Mouse (Mus musculus) embryonic fibroblast, embryonic 13.5 days (primary cell): ENCODE results near the gene 1700030K09Rik. TPM values are rescaled to one million over a fixed set of nuclear protein-coding genes. Genes with fewer than 3 reads are reported as not detected.

Experiments used
- H3K27ac ChIP-seq: 2 replicates; pipeline ENCODE4 v1.5.1; 2012; ENCODE audit warnings: low read length, control low read depth, inconsistent platforms; ENCODE audit not compliant: insufficient read depth
- H3K4me1 ChIP-seq: 2 replicates; pipeline ENCODE4 v1.6.1; 2011; ENCODE audit warnings: low read length; ENCODE audit not compliant: control insufficient read depth, insufficient read depth
- H3K4me3 ChIP-seq: 2 replicates; pipeline ENCODE4 v1.5.1; 2011; ENCODE audit warnings: mild to moderate bottlenecking, control low read depth, low read length; ENCODE audit not compliant: insufficient read depth
- CTCF ChIP-seq: IDR thresholded peaks from 2 replicates; pipeline ENCODE4 v1.5.1; 2011; ENCODE audit warnings: mild to moderate bottlenecking, control low read depth, low read length, moderate library complexity, borderline replicate concordance; ENCODE audit not compliant: insufficient read depth
- POLR2A ChIP-seq: IDR thresholded peaks from 2 replicates; pipeline ENCODE4 v1.6.1; 2011; ENCODE audit warnings: low read depth, mild to moderate bottlenecking, control low read depth, low read length, moderate library complexity
- polyA plus RNA-seq: library from polyadenylated mRNA; stranded (reverse); fragments of >200 nt; gene quantifications from 2 replicates; pipeline ENCODE4 v1.2.4, GENCODE M21; 2011; ENCODE audit warnings: low read depth; ENCODE audit not compliant: missing spikeins, insufficient read length

Gene 1700030K09Rik
- polyA plus RNA-seq, 1 experiment: 6.6 TPM

DNA sequence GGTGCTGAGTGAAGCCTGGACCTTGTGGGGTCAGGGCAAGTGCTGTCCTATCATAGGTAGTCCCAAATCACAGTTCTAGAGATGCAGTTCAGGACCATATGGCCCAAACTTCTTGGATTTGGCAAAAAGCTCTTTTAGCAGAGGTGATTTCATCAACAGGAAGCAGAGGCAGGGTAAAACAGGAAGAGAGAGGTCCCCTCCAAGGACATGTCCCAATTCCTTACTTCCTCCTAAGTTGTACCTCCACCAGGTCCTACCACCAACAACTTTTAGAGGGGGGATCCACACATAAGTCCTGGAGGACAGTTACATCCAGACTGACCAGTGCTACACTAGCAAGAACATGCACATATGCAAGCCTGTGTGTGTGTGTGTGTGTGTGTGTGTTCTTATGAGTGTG is 43.3 kb downstream of the 1700030K09Rik start:
- no peak for TF ChIP-seq CTCF
- TF ChIP-seq POLR2A: no peak
- no peak overlapping the region for H3K4me3 ChIP-seq
- H3K4me1 ChIP-seq: peaks cover 4% of the 10 kb centered on the region; the same call in 1 of the 2 replicates
- H3K27ac ChIP-seq: no peak overlapping the region

DNA sequence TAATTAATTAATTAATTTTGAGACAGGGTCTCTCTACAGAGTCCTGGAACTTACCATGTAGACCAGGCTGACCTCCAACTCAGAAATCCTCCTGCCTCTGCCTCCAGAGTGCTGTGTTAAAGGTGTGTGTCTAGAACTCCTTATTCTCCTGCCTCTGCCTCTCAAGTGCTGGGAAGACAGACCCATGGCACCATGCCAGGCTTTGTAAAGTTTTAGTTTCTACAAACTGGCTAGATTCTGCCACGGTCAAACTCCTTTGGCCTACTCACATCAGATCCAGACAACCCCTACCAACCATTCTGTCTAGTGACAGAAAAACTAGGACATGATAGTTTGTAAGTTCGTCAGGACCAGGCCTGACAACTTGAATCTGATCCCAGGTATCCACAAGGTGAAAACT is 47.3 kb downstream of the 1700030K09Rik start:
- Histone ChIP-seq H3K4me3 (peak overlapping the region; percentile 67), H3K4me1 (peaks cover 4% of the 10 kb centered on the region; the same call in 1 of the 2 replicates), H3K27ac (no peak overlapping the region)
- TF ChIP-seq POLR2A (no peak), CTCF (no peak)

DNA sequence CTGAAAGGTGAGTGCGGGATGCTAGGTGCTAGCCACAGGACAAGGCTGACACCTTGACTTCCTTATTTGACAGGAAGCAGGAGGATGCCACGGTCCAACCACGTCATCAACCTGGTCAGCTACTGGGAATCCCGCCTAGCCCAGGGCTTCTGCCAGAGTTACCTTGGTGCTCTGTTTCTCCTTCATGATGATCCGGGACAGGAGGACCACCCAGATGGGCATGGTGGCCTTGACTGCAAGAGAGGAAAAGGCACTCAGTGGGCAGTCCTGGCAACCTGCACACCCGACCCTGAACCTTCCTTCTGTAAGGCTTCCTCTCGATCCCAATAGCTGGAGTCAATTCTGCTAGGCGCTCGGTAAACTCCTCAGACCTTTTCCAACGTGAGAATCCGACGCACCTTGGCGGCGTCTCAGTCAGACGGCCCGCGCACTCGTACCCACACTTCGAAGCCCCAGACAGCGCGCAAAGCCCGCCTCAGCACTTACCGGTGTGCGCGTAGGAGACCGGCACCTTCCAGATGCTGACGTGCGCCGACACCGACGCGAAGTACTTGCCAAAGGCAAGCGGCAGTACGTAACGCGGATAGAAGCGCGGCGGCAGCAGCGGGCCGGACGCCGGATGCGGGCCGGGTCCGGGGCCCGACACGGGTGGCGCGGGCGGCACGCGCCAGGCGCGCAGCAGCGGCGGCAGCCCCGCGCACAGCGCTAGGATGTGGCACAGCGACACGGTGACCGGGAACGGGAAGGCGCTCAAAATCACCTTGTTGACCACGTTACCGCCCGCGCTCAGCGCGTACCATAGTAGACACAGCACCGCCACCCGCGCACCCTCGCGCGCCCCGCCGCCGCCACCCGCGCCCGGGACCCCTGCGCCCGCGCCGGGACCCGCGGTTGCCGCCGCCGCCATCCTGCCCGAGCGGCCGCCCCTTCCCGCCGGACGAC is 48.3 kb downstream of the 1700030K09Rik start, which contains the start of gene Slc35e1:
TSS of gene Slc35e1 (minus strand) at position 935 of the 942 bp plus-strand sequence.
- TF ChIP-seq CTCF (no peak), POLR2A (peak; percentile 20; the same call in 1 of the 2 replicates)
- Histone ChIP-seq H3K27ac (peak within 1 kb of the TSS; percentile 38), H3K4me1 (peaks cover 4% of the 10 kb centered on the region; the same call in 1 of the 2 replicates), H3K4me3 (peak within 1 kb of the TSS; percentile 94)

DNA sequence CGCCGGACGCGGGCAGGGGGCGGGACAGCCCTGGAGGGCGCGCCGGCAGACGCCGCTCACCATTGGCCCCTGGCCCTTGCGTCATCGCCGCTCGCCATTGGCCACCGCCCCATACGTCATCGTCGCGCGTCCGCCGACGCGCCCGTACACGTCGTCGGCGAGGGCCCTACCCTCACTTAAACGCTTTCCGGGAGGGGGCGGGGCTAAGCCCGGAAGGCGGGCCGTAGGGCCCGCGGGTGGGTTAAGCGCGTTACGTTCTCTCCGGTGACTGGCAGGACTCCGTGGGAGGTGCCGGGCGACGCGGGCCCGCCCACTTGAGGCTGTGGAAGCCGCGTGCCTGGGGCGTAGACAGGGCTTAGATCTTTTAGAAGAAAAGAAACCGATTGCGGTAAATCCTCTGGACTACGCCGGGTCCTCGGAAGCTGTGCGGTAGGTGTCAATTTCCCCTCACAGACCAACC is 49.0 kb downstream of the 1700030K09Rik start:
- peak overlapping the region; percentile 94 for H3K4me3 ChIP-seq
- TF ChIP-seq POLR2A (peak; percentile 69), CTCF (no peak)
- peak overlapping the region; percentile 38 for H3K27ac ChIP-seq
- peaks cover 4% of the 10 kb centered on the region; the same call in 1 of the 2 replicates for H3K4me1 ChIP-seq

DNA sequence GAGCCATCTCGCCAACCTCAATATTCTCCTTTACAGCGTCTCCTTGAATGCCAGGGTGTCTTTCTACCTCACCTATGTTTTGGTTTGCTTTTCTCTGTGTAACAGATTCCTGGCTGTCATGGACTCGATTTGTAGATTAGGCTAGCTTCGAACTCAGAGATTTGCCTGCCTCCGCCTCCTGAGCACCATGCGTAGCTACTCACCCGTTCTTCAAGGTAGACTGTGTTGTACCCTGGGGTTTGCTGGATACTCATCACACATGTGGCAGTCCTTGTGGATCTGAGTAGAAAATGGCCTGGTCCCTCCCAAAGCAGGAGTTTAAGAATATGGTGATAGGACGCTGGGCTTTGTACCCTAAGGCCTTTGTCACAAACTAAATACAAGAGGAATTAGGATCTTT is 49.7 kb downstream of the 1700030K09Rik start:
- TF ChIP-seq CTCF (no peak), POLR2A (no peak)
- H3K4me3 ChIP-seq: peak overlapping the region; percentile 94
- peaks cover 4% of the 10 kb centered on the region; the same call in 1 of the 2 replicates for H3K4me1 ChIP-seq
- peak overlapping the region; percentile 38 for H3K27ac ChIP-seq

DNA sequence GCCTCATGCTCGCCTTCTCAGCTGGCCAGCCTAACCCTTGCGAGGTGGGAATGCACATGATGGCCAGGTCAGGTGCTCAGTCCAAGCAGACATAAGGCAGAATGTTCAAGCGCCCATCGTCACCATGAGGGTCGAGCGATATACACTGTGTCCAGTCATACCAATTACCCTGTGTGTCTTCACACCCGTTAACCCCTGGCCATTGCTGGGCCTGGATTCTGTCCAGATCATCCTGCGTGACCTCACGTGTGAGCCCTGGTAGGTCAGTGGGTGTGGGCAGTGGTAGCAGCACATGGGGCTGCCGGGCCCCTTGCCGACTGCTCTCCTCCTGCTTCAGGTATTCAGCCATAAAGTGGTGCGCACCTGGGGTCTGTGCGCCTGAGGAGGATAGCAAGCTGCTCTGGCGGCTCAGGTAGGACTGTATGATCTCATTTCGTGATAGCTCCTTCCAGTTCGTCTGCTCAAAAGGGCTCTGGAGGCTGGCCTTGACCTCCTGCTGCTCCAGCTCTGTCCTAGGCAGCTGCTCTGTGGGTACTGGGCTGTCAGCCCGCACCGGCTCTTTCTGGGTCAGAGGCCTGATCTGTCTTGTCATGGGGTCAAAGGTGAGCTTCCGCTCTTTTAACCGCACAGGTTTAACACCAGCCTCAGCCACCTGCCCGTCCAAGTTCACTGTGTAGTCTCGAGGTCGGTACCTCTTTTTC is 51.9 kb downstream of the 1700030K09Rik start:
- H3K27ac ChIP-seq: no peak overlapping the region
- TF ChIP-seq POLR2A (no peak), CTCF (no peak)
- H3K4me3 ChIP-seq: no peak overlapping the region
- H3K4me1 ChIP-seq: peaks cover 4% of the 10 kb centered on the region; the same call in 1 of the 2 replicates

DNA sequence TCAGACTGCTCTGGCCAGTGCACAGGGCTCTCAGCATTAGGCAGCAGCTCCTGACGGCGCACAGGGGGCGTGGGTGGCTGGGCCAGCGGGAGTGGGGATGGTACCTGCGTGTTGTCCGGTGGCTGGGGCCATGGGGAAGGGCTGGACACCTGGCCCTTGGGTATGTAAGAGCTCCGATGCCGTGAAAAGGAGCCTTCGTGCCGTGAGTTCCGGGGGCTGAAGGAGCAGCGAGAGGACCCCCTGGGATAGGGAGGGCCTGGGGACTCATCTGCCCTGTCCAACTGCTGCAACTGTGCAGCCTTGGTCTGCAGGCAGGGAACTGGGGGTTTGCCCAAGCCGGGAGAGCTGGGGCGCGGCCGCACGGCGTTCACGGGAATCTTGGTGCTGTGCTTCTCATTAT is 52.5 kb downstream of the 1700030K09Rik start:
- 0 out of 2 replicates have a peak, but pooled peaks cover under 1% of the 10 kb centered on the region for H3K4me1 ChIP-seq
- H3K4me3 ChIP-seq: no peak overlapping the region
- TF ChIP-seq CTCF (no peak), POLR2A (no peak)
- H3K27ac ChIP-seq: no peak overlapping the region

DNA sequence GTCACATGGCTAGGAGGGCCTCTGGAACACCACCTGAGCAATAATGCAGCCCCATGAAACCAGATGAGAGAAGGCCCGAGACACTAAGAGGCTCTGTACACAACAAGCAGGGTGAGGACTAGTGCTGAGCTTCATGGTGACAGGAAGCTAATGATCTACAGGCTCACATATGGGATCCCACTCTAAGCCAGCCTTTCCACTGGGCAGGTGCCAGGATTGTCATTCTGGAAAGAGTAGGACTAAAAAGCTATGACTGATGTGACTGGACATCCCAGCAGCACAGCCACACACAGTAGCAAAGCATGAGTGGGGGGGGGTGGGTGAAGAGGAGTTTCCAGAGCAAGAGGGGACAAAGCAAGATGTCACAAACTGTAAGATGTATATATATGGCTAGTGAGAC is 54.2 kb downstream of the 1700030K09Rik start:
- Histone ChIP-seq H3K4me1 (no peaks in the 10 kb centered on the region), H3K4me3 (no peak overlapping the region), H3K27ac (no peak overlapping the region)
- TF ChIP-seq POLR2A (no peak), CTCF (no peak)

DNA sequence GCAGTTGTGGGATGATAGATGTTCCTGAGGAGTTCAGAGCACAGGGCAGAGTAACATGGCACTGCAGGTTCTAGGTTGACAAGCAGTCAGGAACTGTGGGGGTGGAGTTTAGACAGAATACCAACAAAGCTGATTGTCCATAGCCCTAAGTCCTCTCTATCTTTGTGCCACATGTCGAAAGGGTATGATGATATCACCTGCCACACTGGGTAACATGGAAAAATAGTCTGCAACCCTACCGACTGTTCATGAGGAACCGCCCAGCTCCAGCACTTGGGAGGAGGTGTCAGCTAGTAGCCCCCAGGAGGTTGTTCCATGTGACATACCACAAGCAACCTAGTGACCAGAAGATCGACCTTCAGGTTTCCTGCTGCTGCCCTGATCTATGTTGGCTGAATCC is 54.8 kb downstream of the 1700030K09Rik start:
- Histone ChIP-seq H3K4me1 (no peaks in the 10 kb centered on the region), H3K4me3 (no peak overlapping the region), H3K27ac (no peak overlapping the region)
- no peak for TF ChIP-seq POLR2A
- TF ChIP-seq CTCF: no peak
